Mouse (Mus musculus) ES-E14 (cell line): Measurements from ENCODE around the gene Otud7a.

Experiments used
- CHD2 ChIP-seq: IDR thresholded peaks from 2 replicates; pipeline ENCODE4 v1.6.1; 2014; ENCODE audit warnings: mild to moderate bottlenecking, low read depth, low read length, inconsistent platforms
- HCFC1 ChIP-seq: IDR thresholded peaks from 2 replicates; pipeline ENCODE4 v1.6.1; 2012; ENCODE audit warnings: low read length, inconsistent platforms, borderline replicate concordance; ENCODE audit not compliant: insufficient read depth
- MAFK ChIP-seq: IDR thresholded peaks from 2 replicates; pipeline ENCODE4 v1.6.1; 2014; ENCODE audit warnings: mild to moderate bottlenecking, low read depth, low read length, inconsistent platforms; ENCODE audit not compliant: insufficient read depth
- ZC3H11A ChIP-seq: IDR thresholded peaks from 2 replicates; pipeline ENCODE4 v1.6.1; 2012; ENCODE audit warnings: low read depth, mild to moderate bottlenecking, inconsistent platforms, low read length, borderline replicate concordance
- ZNF384 ChIP-seq: IDR thresholded peaks from 2 replicates; pipeline ENCODE4 v1.6.1; 2012; ENCODE audit warnings: low read depth, low read length, inconsistent platforms

DNA sequence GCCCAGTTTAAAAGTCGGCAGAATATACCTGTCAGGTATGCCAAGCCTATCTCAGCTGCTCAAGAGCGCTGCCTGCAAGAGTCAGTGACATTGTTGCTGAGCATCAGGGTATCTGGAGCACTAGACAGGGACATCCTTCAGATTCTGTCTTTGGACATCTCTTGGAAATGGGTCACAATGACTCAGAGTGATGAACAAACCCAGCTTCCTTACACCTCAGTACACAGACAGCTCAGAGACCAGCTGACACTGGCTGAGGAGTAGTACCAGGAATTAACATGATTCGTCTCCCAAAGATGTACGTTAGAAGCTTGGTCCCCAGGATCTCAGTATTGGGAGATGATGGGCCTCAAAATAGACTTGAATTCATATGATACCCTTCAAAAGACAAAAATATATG is 332.8 kb downstream of the Otud7a start:
- no peak for TF ChIP-seq HCFC1
- no peak for TF ChIP-seq MAFK
- TF ChIP-seq CHD2 = no peak
- no peak for TF ChIP-seq ZC3H11A
- no peak for TF ChIP-seq ZNF384
